Mouse (Mus musculus): ENCODE measurements around the gene Nf1. TPM values are rescaled to one million over a fixed set of nuclear protein-coding genes. Genes with fewer than 3 reads are reported as not detected.
"Not testable (repeated sequence)": the region's sequence is repeated elsewhere in the genome, so short reads cannot be mapped to it uniquely, and the experiment has no call there.

The Nf1 gene
- polyA plus RNA-seq, 1 experiment = 0.20 TPM

GRCm38 (mm10) chr11:79303109-79303508, 36.4 kb upstream of the Nf1 start:
- no peaks in the 10 kb centered on the region for H3K36me3 ChIP-seq (ENCODE audit: control insufficient read depth)
- H3K27me3 ChIP-seq (ENCODE audit: control insufficient read depth) = peaks cover 8% of the 10 kb centered on the region
- no peak overlapping the region for H3K4me3 ChIP-seq (replicated peaks)
- H3K4me1 ChIP-seq (ENCODE audit: control insufficient read depth) = no peaks in the 10 kb centered on the region; the same call in 1 of the 2 replicates
- no peak for TF ChIP-seq TAL1 (IDR thresholded peaks at IDR 0.05; ENCODE audit: low read length)
- no peaks in the 10 kb centered on the region for H3K9me3 ChIP-seq (ENCODE audit: control insufficient read depth, low read length)

- not testable (repeated sequence) for H3K9me3 ChIP-seq (ENCODE audit: control insufficient read depth, low read length); H3K4me1 ChIP-seq (ENCODE audit: control insufficient read depth); H3K36me3 ChIP-seq (ENCODE audit: control insufficient read depth); H3K4me3 ChIP-seq (replicated peaks)
- H3K27me3 ChIP-seq (ENCODE audit: control insufficient read depth) = peaks cover 11% of the 10 kb centered on the region
Observed at GRCm38 (mm10) chr11:79304245-79304644, 35.2 kb upstream of the Nf1 start.

GRCm38 (mm10) chr11:79305697-79306340, 33.7 kb upstream of the Nf1 start:
- H3K4me1 ChIP-seq (ENCODE audit: control insufficient read depth) = no peaks in the 10 kb centered on the region; the same call in 1 of the 2 replicates
- TF ChIP-seq GATA1 (IDR thresholded peaks at IDR 0.05; ENCODE audit: low read length) = no peak
- no peak for TF ChIP-seq TAL1 (IDR thresholded peaks at IDR 0.05; ENCODE audit: low read length)
- peaks cover 11% of the 10 kb centered on the region for H3K27me3 ChIP-seq (ENCODE audit: control insufficient read depth)
- no peaks in the 10 kb centered on the region for H3K36me3 ChIP-seq (ENCODE audit: control insufficient read depth)
- no peaks in the 10 kb centered on the region for H3K9me3 ChIP-seq (ENCODE audit: control insufficient read depth, low read length)
- H3K4me3 ChIP-seq (replicated peaks) = no peak overlapping the region

GRCm38 (mm10) chr11:79306510-79306909, 33.0 kb upstream of the Nf1 start:
- Histone ChIP-seq H3K4me3 (replicated peaks) (no peak overlapping the region), H3K36me3 (ENCODE audit: control insufficient read depth) (no peaks in the 10 kb centered on the region), H3K9me3 (ENCODE audit: control insufficient read depth, low read length) (no peaks in the 10 kb centered on the region), H3K4me1 (ENCODE audit: control insufficient read depth) (no peaks in the 10 kb centered on the region; the same call in 1 of the 2 replicates), H3K27me3 (ENCODE audit: control insufficient read depth) (peaks cover 11% of the 10 kb centered on the region)
- TF ChIP-seq GATA1 (IDR thresholded peaks at IDR 0.05; ENCODE audit: low read length) (no peak), TAL1 (IDR thresholded peaks at IDR 0.05; ENCODE audit: low read length) (no peak)

GRCm38 (mm10) chr11:79306996-79307395, 32.5 kb upstream of the Nf1 start:
- Histone ChIP-seq H3K36me3 (ENCODE audit: control insufficient read depth) (no peaks in the 10 kb centered on the region), H3K27me3 (ENCODE audit: control insufficient read depth) (peaks cover 11% of the 10 kb centered on the region), H3K4me1 (ENCODE audit: control insufficient read depth) (no peaks in the 10 kb centered on the region; the same call in 1 of the 2 replicates), H3K4me3 (replicated peaks) (no peak overlapping the region), H3K9me3 (ENCODE audit: control insufficient read depth, low read length) (no peaks in the 10 kb centered on the region)
- TF ChIP-seq GATA1 (IDR thresholded peaks at IDR 0.05; ENCODE audit: low read length) = no peak
- TF ChIP-seq TAL1 (IDR thresholded peaks at IDR 0.05; ENCODE audit: low read length) = no peak

GRCm38 (mm10) chr11:79307560-79308200, 31.8 kb upstream of the Nf1 start:
- Histone ChIP-seq H3K4me3 (replicated peaks) (no peak overlapping the region), H3K9me3 (ENCODE audit: control insufficient read depth, low read length) (no peaks in the 10 kb centered on the region), H3K36me3 (ENCODE audit: control insufficient read depth) (no peaks in the 10 kb centered on the region), H3K27me3 (ENCODE audit: control insufficient read depth) (peaks cover 11% of the 10 kb centered on the region), H3K4me1 (ENCODE audit: control insufficient read depth) (no peaks in the 10 kb centered on the region; the same call in 1 of the 2 replicates)
- TF ChIP-seq TAL1 (IDR thresholded peaks at IDR 0.05; ENCODE audit: low read length) (no peak), GATA1 (IDR thresholded peaks at IDR 0.05; ENCODE audit: low read length) (no peak)

GRCm38 (mm10) chr11:79310467-79310866, 29.0 kb upstream of the Nf1 start:
- Histone ChIP-seq H3K4me3 (replicated peaks) (no peak overlapping the region), H3K9me3 (ENCODE audit: control insufficient read depth, low read length) (no peaks in the 10 kb centered on the region), H3K36me3 (ENCODE audit: control insufficient read depth) (no peaks in the 10 kb centered on the region), H3K4me1 (ENCODE audit: control insufficient read depth) (no peaks in the 10 kb centered on the region; the same call in 1 of the 2 replicates), H3K27me3 (ENCODE audit: control insufficient read depth) (peaks cover 11% of the 10 kb centered on the region)
- no peak for TF ChIP-seq GATA1 (IDR thresholded peaks at IDR 0.05; ENCODE audit: low read length)
- TF ChIP-seq TAL1 (IDR thresholded peaks at IDR 0.05; ENCODE audit: low read length) = no peak

- Histone ChIP-seq H3K36me3 (ENCODE audit: control insufficient read depth) (no peaks in the 10 kb centered on the region), H3K4me1 (ENCODE audit: control insufficient read depth) (no peaks in the 10 kb centered on the region), H3K4me3 (replicated peaks) (no peak overlapping the region), H3K9me3 (ENCODE audit: control insufficient read depth, low read length) (no peaks in the 10 kb centered on the region), H3K27me3 (ENCODE audit: control insufficient read depth) (no peaks in the 10 kb centered on the region)
- TF ChIP-seq GATA1 (IDR thresholded peaks at IDR 0.05; ENCODE audit: low read length) (no peak), TAL1 (IDR thresholded peaks at IDR 0.05; ENCODE audit: low read length) (no peak)
Observed at GRCm38 (mm10) chr11:79316807-79317345, 22.6 kb upstream of the Nf1 start.

GRCm38 (mm10) chr11:79319807-79320206, 19.7 kb upstream of the Nf1 start:
- Histone ChIP-seq H3K4me1 (ENCODE audit: control insufficient read depth) (no peaks in the 10 kb centered on the region), H3K36me3 (ENCODE audit: control insufficient read depth) (no peaks in the 10 kb centered on the region), H3K27me3 (ENCODE audit: control insufficient read depth) (no peaks in the 10 kb centered on the region), H3K4me3 (replicated peaks) (no peak overlapping the region), H3K9me3 (ENCODE audit: control insufficient read depth, low read length) (no peaks in the 10 kb centered on the region)
- no peak for TF ChIP-seq TAL1 (IDR thresholded peaks at IDR 0.05; ENCODE audit: low read length)
- TF ChIP-seq GATA1 (IDR thresholded peaks at IDR 0.05; ENCODE audit: low read length) = no peak

Measured in erythroblast, embryonic 14.5 days (primary cell).